Mouse (Mus musculus) cerebellum, adult 11 months (tissue): ENCODE data around the gene Tef.

Experiments
- DNase-seq: peaks from one replicate; pipeline ENCODE4 v3.0.0; 2022

The Tef gene

GRCm38 (mm10) chr15:81802001-81802890, at the start of gene Tef:
Tef (plus strand) TSS chr15:81802421.
- peak; percentile 100 for DNase-seq

DNA sequence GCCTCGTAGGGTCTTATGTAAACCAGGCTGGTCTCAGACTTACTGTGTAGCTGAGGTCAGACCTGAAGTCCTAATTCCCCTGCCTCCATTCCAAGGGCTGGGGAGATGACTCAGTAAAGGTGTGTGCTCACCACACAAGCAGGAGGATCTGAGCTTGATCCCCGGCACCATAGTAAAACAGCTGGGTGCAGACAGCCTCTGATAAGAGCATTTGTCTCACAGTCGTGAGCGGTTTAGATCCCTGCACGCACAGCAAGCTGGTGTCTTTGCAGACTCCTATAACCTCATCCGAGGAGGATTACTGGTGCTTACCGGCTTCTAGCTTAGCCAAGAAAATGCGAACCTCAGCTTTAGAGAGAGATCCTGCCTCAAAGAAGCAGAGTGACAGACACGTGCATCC, 48.6 kb upstream of the Tef start:
- DNase-seq, result no peak

GRCm38 (mm10) chr15:81758701-81759100, 43.5 kb upstream of the Tef start:
- DNase-seq, result peak; percentile 48

GRCm38 (mm10) chr15:81759542-81759941, 42.7 kb upstream of the Tef start:
- no peak for DNase-seq

- DNase-seq, result no peak
Measured at GRCm38 (mm10) chr15:81760361-81761079, 41.7 kb upstream of the Tef start.

DNA sequence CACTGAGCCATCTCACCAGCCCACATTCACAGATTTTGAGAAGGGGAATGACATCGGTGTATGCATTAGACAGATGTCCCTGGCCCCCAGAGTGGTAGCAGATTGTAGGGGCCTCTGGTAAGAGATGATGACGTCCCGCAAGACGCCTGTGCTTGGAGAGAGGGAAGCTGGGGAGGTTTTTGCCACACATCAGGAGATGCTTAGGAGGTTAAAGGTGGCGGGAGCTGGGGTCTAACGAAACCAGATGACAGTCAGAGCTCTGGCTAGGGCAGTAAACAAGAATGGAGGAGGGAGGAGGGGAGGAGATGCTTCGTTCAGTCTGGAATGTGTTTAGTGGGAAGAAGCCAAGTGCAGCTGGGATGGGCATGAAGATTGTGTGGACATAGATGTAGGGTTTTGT, 40.8 kb upstream of the Tef start:
- no peak for DNase-seq

DNA sequence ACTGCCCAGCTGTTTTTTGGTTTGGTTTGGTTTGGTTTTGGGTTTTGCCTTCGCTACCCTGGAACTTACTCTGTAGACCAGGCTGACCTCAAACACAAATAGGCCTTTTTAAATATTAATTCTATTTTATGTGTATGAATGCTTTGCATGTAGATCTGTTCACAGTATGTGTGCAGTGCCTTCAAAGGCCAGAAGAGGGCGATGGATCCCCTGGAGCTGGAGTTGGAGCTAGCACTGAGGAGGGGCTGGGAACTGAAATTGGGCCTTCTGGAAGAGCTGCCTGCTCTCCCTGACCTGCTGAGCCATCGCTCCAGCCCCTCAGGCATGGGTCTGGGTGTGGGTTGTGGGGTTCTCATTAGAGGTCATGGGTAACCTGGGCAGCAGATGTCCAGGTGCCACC, 40.3 kb upstream of the Tef start:
- DNase-seq, result no peak

DNA sequence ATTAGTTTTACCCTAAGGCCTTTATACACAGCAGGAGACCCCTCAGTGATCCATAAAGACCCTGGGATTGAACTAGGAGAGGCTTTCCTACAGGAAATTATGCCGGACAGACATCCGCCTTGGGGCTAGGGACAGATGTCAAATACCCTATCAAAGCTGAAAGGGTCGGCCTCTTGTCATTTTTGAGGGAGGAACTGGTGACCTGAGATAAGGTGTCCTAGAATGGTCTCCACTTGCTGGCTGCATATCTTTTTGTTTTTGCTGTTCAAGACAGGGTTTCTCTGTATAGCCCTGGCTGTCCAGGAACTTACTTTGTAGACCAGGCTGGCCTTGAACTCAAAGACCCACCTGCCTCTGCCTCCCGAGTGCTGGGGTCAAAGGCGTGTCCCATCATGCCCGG, 37.6 kb upstream of the Tef start:
- DNase-seq, result no peak

DNA sequence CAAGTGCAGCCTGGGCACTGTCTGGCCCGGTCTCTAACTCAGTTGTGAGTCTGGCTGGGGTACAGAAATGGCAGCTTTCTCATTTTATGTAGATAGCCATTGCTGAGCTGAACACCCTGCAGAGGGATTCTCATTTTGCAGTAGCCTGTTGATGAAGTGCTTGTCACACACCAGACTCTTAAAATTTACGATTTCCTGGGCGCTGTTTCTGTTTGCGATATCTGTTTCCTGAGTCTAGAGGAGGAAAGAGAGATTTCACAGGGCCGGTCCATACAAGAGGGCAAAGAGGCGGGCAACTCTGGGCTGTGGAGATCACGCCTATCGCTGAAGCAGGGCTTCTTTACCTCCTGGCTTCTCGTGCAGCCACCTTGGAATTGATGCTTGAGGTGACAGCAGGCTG, 36.6 kb upstream of the Tef start:
- DNase-seq, result no peak

DNA sequence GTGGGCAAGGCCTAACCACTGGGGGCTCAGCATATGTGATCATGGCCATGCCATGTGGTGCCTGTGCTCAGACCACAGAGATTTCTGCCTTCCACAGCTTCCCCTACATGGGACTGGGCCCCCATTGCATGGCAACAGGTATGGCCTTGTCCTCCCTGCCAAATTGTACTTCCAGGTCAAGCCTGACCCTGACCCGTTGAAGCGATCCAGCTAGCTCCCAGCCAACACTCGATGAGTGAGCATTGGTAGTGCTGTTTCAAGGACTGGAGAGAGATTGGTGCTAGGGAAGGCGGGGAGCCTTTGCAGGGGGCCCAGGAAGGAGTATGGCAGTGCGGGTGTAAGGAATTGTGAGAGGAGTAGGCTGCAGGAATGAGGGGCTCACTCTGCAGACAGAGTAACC, 35.8 kb upstream of the Tef start:
- DNase-seq, result no peak

- no peak for DNase-seq
Measured at GRCm38 (mm10) chr15:81769037-81769436, 33.2 kb upstream of the Tef start.

DNA sequence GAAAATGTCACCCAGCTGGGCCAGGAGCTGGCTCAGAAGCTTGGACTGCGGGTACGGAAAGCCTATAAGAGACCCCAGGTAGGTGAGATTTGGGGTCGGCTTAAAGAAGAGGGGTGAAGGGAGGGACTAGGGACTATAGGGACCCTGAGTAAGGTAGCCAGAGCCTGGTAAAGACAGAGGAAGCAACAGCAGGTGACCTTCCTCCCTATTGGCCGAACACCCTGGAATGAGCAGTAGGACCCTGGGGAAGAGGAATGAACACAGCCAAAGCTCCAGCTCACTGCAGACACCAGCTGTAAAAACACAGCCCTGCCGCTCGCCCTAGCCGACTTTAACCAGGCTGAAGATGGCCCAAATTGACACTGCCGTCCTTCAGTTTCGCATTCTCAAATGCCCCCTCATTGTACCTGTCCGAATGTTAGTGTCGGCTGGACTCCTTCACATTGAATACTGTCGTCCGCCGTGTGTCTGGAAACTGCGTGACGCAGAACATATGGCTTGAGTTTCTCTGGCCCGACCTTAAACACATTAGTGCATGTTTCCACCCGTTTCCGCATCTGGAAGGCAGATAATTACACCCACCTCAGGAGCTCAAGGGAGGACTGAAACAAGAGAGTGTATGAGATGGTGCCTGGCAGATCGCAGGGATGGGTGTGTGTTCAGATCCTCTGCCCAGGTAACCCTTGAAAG, 29.6 kb upstream of the Tef start:
- no peak for DNase-seq

DNA sequence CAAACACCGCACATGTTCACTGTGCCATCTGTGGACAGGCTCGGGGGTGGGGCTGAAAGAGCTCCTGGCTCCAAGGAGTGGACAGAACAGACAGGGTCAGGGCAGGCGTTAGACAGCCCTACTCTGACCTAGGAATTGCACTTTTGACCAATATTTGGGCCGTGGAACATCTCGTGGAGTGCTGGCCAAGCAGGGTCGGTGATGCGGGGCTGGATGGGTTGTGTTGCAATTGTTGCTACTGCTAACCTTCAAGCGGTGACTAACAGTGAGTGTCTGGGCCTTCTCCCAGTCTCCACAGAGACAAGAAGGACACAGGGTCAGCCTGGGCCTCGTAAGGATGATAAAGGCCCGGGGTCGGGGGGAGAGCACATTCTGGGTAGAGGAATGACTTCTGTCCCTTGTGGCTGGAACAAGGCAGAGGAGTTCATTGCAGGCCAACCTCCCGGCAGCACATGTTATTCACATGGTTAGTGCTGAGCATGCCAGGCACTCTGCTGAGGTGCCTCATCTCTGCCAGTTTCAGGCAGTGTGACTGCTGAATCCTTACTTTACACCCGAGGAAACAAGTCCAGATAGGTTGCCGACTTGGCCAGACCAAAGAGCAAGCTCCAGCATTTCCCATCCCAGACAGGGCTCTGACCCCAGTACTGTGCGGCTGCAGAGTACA, 27.6 kb upstream of the Tef start:
- DNase-seq, result no peak

DNA sequence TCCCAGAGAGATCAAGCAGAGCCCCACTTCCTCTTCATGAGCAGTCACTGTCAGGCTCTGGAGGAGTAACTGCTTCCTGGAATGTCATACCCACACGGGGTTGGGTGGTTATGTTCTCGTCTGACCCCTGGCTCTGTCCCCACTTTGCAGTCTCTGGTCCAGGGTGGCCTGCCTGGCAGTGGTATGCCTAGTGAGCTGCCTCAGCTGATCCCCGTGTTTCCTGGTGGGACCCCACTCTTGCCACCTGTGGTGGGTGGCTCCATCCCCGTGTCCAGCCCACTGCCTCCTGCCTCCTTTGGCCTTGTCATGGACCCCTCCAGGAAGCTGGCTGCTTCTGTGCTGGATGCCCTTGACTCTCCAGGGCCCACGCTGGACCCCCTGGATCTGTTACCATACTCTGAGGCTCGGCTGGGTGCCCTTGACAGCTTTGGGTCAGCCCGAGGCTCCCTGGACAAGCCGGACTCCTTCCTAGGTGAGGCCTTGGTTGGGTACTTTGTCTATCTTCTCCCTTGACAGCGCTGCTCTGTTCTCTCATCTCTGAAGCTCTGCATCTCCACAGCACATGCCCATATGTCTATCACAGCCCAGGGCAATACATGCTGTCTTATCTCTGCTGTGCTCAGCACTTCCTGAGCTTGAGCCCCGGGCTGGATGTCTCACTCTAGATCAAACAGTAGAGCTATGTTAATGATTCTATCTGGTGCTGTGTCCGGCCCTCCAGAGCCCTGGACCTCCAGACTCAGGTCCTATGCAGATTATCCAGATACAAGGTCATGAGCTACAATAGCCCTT, 25.4 kb upstream of the Tef start:
- DNase-seq, result no peak

DNA sequence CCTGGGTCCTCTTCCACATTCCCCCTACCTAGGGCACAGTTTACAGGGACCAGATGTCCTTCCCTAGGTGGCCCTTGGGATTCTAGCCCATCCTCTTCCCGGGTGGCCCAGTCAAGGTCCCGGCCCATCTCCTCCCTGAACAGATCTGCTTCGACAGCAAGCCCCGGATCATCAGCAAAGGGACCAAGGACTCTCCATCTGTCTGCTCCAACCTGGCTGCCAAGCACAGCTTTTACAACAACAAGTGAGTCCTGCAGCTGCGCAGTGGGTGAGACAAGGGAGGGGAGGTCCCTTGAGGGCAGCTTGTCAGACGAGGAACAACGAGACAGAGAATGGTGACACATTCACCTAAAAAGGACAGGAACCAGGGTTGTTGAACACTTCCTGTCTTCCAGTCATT, 20.4 kb upstream of the Tef start:
- peak; percentile 51 for DNase-seq

DNA sequence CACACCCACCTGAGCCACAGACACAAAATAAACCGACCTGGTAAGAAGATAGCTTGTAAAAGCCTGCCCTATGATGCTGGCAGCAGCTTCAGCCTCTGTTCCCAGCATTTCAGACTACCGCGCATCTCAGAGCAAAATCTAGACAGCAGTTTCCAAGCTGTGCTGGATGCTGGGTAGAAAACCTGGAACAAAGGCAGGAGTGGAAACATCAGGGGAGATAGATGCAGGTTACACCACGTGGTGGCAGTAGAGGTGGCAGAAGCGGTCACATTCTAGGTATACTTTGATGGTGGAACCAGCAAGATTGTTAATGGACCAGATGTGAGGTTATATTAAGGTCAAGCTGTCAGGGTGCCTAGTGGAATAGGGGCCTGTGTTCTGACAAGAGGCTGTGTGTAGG, 17.5 kb upstream of the Tef start:
- DNase-seq, result peak; percentile 45

GRCm38 (mm10) chr15:81785701-81786100, 16.5 kb upstream of the Tef start:
- peak; percentile 39 for DNase-seq

DNA sequence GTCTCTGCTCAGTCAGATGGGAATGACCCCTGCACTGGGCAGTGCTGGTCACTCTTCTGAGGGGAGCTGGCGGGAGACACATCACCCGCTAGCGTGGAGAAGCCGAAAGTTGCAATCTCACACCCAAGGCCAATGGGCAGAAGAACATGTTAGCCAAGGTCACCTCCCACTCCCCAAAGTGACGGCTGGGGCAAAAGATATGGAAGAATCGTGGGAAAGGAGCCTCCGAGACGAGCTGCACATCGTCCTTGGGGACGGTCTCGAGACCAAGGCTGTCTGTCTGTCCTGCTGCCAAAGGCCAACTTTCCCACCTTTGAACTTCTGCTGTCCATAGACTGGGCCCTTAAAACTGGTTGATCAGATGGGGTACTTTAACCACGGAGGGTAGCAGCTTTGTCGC, 14.7 kb upstream of the Tef start:
- no peak for DNase-seq

DNA sequence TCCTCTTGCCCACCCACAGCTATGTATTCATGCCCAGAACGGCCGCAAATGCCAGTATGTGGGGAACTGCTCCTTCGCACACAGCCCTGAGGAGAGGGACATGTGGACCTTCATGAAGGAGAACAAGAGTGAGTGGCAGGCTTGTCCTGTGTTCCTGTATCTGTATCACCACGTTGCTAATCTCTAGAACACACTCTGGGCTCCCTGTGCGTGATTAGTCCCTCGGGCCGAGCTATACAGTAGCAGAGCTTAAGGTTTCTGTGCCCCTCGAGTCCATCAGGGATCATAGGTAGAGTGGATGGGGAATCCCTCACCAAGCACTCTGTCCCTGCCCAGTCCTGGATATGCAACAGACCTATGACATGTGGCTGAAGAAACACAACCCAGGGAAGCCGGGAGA, 9.8 kb upstream of the Tef start:
- no peak for DNase-seq

DNA sequence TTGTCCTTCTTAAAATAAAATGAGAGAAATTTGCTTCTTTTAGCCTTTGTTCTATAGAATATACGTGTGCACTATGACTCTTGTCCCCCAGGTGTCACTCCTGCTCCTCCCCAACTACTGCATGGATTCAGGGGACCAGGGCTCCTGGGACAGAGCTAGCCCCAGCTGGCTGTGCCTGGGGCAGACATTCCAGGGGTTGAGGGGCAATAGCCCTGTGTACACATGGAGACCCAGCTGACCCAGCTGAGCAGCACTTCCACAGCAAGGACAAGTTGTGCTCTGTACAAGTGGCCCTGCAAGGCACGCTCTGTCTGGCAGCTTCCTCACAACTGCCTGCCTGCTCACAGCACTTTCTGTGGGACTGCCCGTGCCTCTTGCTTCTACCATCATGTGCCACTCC, 6.0 kb upstream of the Tef start:
- no peak for DNase-seq

DNA sequence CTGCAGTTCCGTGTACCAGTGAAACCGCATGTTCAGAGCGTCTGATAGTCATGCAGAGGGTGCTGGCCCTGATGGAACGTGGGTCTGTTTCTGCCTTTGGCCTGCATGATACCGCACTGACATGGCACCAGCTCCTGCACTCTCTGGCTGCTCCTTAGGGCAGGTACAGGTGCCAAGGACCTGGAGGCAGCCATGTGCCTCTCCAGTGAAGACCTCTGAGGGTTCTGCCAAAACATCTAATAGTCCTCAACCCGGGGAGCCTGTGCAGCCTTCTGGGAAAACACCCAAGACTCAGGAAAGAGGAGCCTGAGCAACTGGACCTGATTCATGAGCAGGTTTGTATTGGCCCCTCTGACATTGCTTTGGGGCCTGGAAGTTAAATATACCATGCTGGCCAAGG, 4.4 kb upstream of the Tef start:
- DNase-seq, result no peak

DNA sequence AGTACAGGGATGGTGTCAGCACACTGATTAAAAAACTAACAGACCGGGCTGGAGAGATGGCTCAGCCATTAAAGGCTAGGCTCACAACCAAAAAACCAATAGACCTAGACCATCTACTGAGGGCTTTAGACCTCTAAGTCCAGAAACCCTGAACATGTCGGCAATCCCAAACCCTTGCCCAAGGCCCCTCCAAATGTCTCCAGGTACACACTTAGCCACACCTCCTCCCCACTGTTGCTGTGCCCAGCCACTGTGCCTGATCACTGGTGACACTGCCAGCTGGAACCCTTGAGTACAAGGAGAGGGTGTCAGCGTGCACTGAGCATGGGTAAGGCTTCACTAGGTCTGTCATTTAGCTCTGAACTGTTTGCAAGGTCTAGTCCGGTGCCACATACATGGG, 3.8 kb upstream of the Tef start:
- DNase-seq, result no peak
